Mouse (Mus musculus) lung, embryonic 14.5 days (tissue): ENCODE measurements around the gene Acvr2b. TPM values are rescaled to one million over a fixed set of nuclear protein-coding genes. Genes with fewer than 3 reads are reported as not detected.

Source experiments
- ATAC-seq: fragments of 200-750 bp; cut with Nextera tagmentation; 2 replicates; pipeline ENCODE4 v1.8.0; 2017; ENCODE audit warnings: mild to moderate bottlenecking, moderate TSS enrichment, moderate library complexity; ENCODE audit not compliant: insufficient read depth
- DNase-seq: peaks from one replicate; pipeline ENCODE4 v3.0.0-alpha.2; 2015
- H3K27ac ChIP-seq: fragments of 300-500 bp; sonication (generic); 2 replicates; pipeline ENCODE4 v1.5.1; 2014; ENCODE audit warnings: low read depth, mild to moderate bottlenecking, moderate library complexity
- H3K27me3 ChIP-seq: fragments of 300-500 bp; sonication (generic); 2 replicates; pipeline ENCODE4 v1.6.1; 2014; ENCODE audit warnings: low read length, control low read depth; ENCODE audit not compliant: insufficient read depth
- H3K36me3 ChIP-seq: fragments of 300-500 bp; sonication (generic); 2 replicates; pipeline ENCODE4 v1.6.1; 2014; ENCODE audit warnings: control low read depth; ENCODE audit not compliant: insufficient read depth
- H3K4me1 ChIP-seq: fragments of 300-500 bp; sonication (generic); 2 replicates; pipeline ENCODE4 v1.6.1; 2014; ENCODE audit warnings: antibody characterized with exemption, control low read depth; ENCODE audit not compliant: insufficient read depth
- H3K4me2 ChIP-seq: fragments of 300-500 bp; sonication (generic); 2 replicates; pipeline ENCODE4 v1.6.1; 2014; ENCODE audit warnings: mild to moderate bottlenecking
- H3K4me3 ChIP-seq: fragments of 300-500 bp; sonication (generic); 2 replicates; pipeline ENCODE4 v1.5.1; 2014; ENCODE audit warnings: low read depth, low read length
- H3K9ac ChIP-seq: fragments of 300-500 bp; sonication (generic); 2 replicates; pipeline ENCODE4 v1.6.1; 2014
- H3K9me3 ChIP-seq: fragments of 300-500 bp; sonication (generic); 2 replicates; pipeline ENCODE4 v1.6.1; 2016; ENCODE audit warnings: low read depth, low read length, control low read depth
- CTCF ChIP-seq: IDR thresholded peaks from 2 replicates; pipeline ENCODE4 v1.5.1; 2016; ENCODE audit warnings: antibody characterized with exemption, low read depth
- WGBS: fragments of 180-500 bp; shearing (Covaris S2); extraction: QIAGEN DNeasy Blood & Tissue Kit; methylation state at CpG from one replicate; pipeline ENCODE4 v1.1.7; 2014; 5-methylcytosine and 5-hydroxymethylcytosine counted together
- polyA plus RNA-seq: library from polyadenylated mRNA; unstranded; fragments of >200 nt; fragmentation: Nextera tagmentation; extraction: Ambion mirVana; gene quantifications from 2 replicates; pipeline ENCODE4 v1.2.1, GENCODE M21; 2014

Gene Acvr2b
- polyA plus RNA-seq, 1 experiment from 2014 or later: 28.2 TPM

GRCm38 (mm10) chr9:119472412-119472918, 70.5 kb downstream of the Acvr2b start:
- no peaks in the 10 kb centered on the region for H3K4me1 ChIP-seq
- no peak for ATAC-seq
- peaks cover 7% of the 10 kb centered on the region; the same call in 1 of the 2 replicates for H3K36me3 ChIP-seq
- H3K27me3 ChIP-seq: no peaks in the 10 kb centered on the region
- H3K4me2 ChIP-seq: no peak overlapping the region
- no peak overlapping the region for H3K9ac ChIP-seq
- H3K4me3 ChIP-seq: no peak overlapping the region
- no peak overlapping the region for H3K27ac ChIP-seq
- TF ChIP-seq CTCF: no peak
- WGBS: 34% methylated on average over 11 of the region's 11 CpGs
- no peaks in the 10 kb centered on the region for H3K9me3 ChIP-seq
- DNase-seq: peak; percentile 59

GRCm38 (mm10) chr9:119473011-119473410, 71.1 kb downstream of the Acvr2b start:
- Histone ChIP-seq H3K27ac (no peak overlapping the region), H3K9ac (no peak overlapping the region), H3K9me3 (no peaks in the 10 kb centered on the region), H3K27me3 (no peaks in the 10 kb centered on the region), H3K4me3 (no peak overlapping the region), H3K4me2 (no peak overlapping the region), H3K36me3 (0 out of 2 replicates have a peak, but pooled peaks cover 3% of the 10 kb centered on the region), H3K4me1 (no peaks in the 10 kb centered on the region)
- 78% methylated on average over 1 of the region's 1 CpGs for WGBS
- no peak for TF ChIP-seq CTCF
- DNase-seq (no peak), ATAC-seq (no peak)

- no peak overlapping the region for H3K4me3 ChIP-seq
- ATAC-seq (no peak), DNase-seq (no peak)
- H3K4me1 ChIP-seq: no peaks in the 10 kb centered on the region
- H3K9ac ChIP-seq: no peak overlapping the region
- H3K36me3 ChIP-seq: 0 out of 2 replicates have a peak, but pooled peaks cover 3% of the 10 kb centered on the region
- H3K9me3 ChIP-seq: no peaks in the 10 kb centered on the region
- no peak overlapping the region for H3K27ac ChIP-seq
- no peak for TF ChIP-seq CTCF
- no peak overlapping the region for H3K4me2 ChIP-seq
- H3K27me3 ChIP-seq: no peaks in the 10 kb centered on the region
- WGBS: 55% methylated on average over 9 of the region's 9 CpGs
These were observed 71.8 kb downstream of the Acvr2b start for GRCm38 (mm10) chr9:119473608-119474164.

- no peak overlapping the region for H3K4me3 ChIP-seq
- H3K9ac ChIP-seq: no peak overlapping the region
- TF ChIP-seq CTCF: no peak
- WGBS: 41% methylated on average over 15 of the region's 15 CpGs
- no peak overlapping the region for H3K27ac ChIP-seq
- H3K27me3 ChIP-seq: no peaks in the 10 kb centered on the region
- no peak overlapping the region for H3K4me2 ChIP-seq
- no peak for ATAC-seq
- H3K4me1 ChIP-seq: no peaks in the 10 kb centered on the region
- H3K9me3 ChIP-seq: no peaks in the 10 kb centered on the region
- DNase-seq: no peak
- H3K36me3 ChIP-seq: 0 out of 2 replicates have a peak, but pooled peaks cover 2% of the 10 kb centered on the region
These were observed 73.0 kb downstream of the Acvr2b start for GRCm38 (mm10) chr9:119474717-119475611.

- DNase-seq (no peak), ATAC-seq (peak; percentile 38; the same call in 1 of the 2 replicates)
- H3K9me3 ChIP-seq: no peaks in the 10 kb centered on the region
- no peaks in the 10 kb centered on the region for H3K36me3 ChIP-seq
- TF ChIP-seq CTCF: no peak
- H3K27ac ChIP-seq: no peak overlapping the region
- no peak overlapping the region for H3K4me3 ChIP-seq
- no peak overlapping the region for H3K9ac ChIP-seq
- H3K4me2 ChIP-seq: no peak overlapping the region
- no peaks in the 10 kb centered on the region for H3K4me1 ChIP-seq
- no peaks in the 10 kb centered on the region for H3K27me3 ChIP-seq
- 33% methylated on average over 6 of the region's 6 CpGs for WGBS
These were observed 75.8 kb downstream of the Acvr2b start for GRCm38 (mm10) chr9:119477754-119478153.

GRCm38 (mm10) chr9:119478345-119478744, 76.4 kb downstream of the Acvr2b start:
- Histone ChIP-seq H3K27ac (no peak overlapping the region), H3K4me2 (no peak overlapping the region), H3K4me3 (no peak overlapping the region), H3K9ac (no peak overlapping the region), H3K9me3 (no peaks in the 10 kb centered on the region), H3K27me3 (no peaks in the 10 kb centered on the region), H3K36me3 (no peaks in the 10 kb centered on the region), H3K4me1 (no peaks in the 10 kb centered on the region)
- 81% methylated on average over 11 of the region's 11 CpGs for WGBS
- no peak for DNase-seq
- no peak for ATAC-seq
- no peak for TF ChIP-seq CTCF

- 31% methylated on average over 8 of the region's 8 CpGs for WGBS
- H3K9me3 ChIP-seq: no peaks in the 10 kb centered on the region
- no peak for TF ChIP-seq CTCF
- H3K4me1 ChIP-seq: no peaks in the 10 kb centered on the region; the same call in 1 of the 2 replicates
- H3K9ac ChIP-seq: no peak overlapping the region
- H3K36me3 ChIP-seq: no peaks in the 10 kb centered on the region
- ATAC-seq (no peak), DNase-seq (no peak)
- H3K4me3 ChIP-seq: no peak overlapping the region
- no peak overlapping the region for H3K4me2 ChIP-seq
- H3K27ac ChIP-seq: no peak overlapping the region
- H3K27me3 ChIP-seq: no peaks in the 10 kb centered on the region
These were observed 77.4 kb downstream of the Acvr2b start for GRCm38 (mm10) chr9:119479297-119479696.
